Mouse (Mus musculus) ES-Bruce4 (cell line): ENCODE data around the gene Klk11. TPM values are rescaled to one million over a fixed set of nuclear protein-coding genes. Genes with fewer than 3 reads are reported as not detected.

Experiments used
- H3K27ac ChIP-seq: 2 replicates; pipeline ENCODE4 v1.5.1; 2012; ENCODE audit warnings: low read length, inconsistent platforms; ENCODE audit not compliant: insufficient read depth
- H3K27me3 ChIP-seq: 2 replicates; pipeline ENCODE4 v1.6.1; 2012; ENCODE audit warnings: mild to moderate bottlenecking, low read length, inconsistent platforms; ENCODE audit not compliant: control insufficient read depth, poor library complexity, insufficient read depth, severe bottlenecking
- H3K36me3 ChIP-seq: 2 replicates; pipeline ENCODE4 v1.6.1; 2012; ENCODE audit warnings: inconsistent platforms, mild to moderate bottlenecking, low read length, moderate library complexity; ENCODE audit not compliant: control insufficient read depth, poor library complexity, insufficient read depth, severe bottlenecking
- H3K4me1 ChIP-seq: one replicate; pipeline ENCODE4 v1.8.1; 2011; ENCODE audit warnings: low read length; ENCODE audit not compliant: control insufficient read depth, insufficient read depth
- H3K4me3 ChIP-seq: 2 replicates; pipeline ENCODE4 v1.5.1; 2011; ENCODE audit warnings: low read depth, mild to moderate bottlenecking, low read length
- H3K9ac ChIP-seq: 2 replicates; pipeline ENCODE4 v1.6.1; 2012; ENCODE audit warnings: low read depth, mild to moderate bottlenecking, inconsistent platforms; ENCODE audit not compliant: poor library complexity, severe bottlenecking
- H3K9me3 ChIP-seq: replicated peaks from 2 replicates; pipeline ENCODE4 v1.6.1; 2012; ENCODE audit warnings: mild to moderate bottlenecking, low read length, inconsistent platforms; ENCODE audit not compliant: control insufficient read depth, poor library complexity, insufficient read depth, severe bottlenecking
- CTCF ChIP-seq: IDR thresholded peaks from one replicate; pipeline ENCODE4 v1.8.1; 2011; ENCODE audit warnings: low read depth, low read length
- EP300 ChIP-seq: IDR thresholded peaks from 2 replicates; pipeline ENCODE4 v1.6.1; 2011; ENCODE audit warnings: low read depth, low read length; ENCODE audit not compliant: insufficient read depth
- POLR2A ChIP-seq: IDR thresholded peaks from one replicate; pipeline ENCODE4 v1.8.1; 2011; ENCODE audit warnings: low read length; ENCODE audit not compliant: insufficient read depth
- polyA plus RNA-seq: library from polyadenylated mRNA; stranded (reverse); fragments of >200 nt; gene quantifications from 2 replicates; pipeline ENCODE4 v1.2.4, GENCODE M21; 2011; ENCODE audit warnings: low read depth; ENCODE audit not compliant: missing spikeins, insufficient read depth, insufficient read length

The Klk11 gene
- not detected in 2 replicates for polyA plus RNA-seq

GRCm38 (mm10) chr7:43774364-43774763 lies at the start of gene Klk11:
Gene Klk11 (plus strand): TSS chr7:43774604.
- Histone ChIP-seq H3K27ac (peak within 1 kb of the TSS; percentile 38), H3K4me1 (peaks cover 3% of the 10 kb centered on the region), H3K9me3 (no peaks in the 10 kb centered on the region), H3K36me3 (no peaks in the 10 kb centered on the region), H3K27me3 (no peaks in the 10 kb centered on the region), H3K9ac (peak within 1 kb of the TSS; percentile 19; the same call in 1 of the 2 replicates), H3K4me3 (no peak within 1 kb of the TSS)
- TF ChIP-seq CTCF: no peak
- TF ChIP-seq EP300: no peak
- no peak for TF ChIP-seq POLR2A

GRCm38 (mm10) chr7:43747788-43748187 lies 26.6 kb upstream of the Klk11 start:
- Histone ChIP-seq H3K4me3 (no peak overlapping the region), H3K9ac (no peak overlapping the region), H3K27ac (no peak overlapping the region), H3K36me3 (no peaks in the 10 kb centered on the region), H3K27me3 (no peaks in the 10 kb centered on the region), H3K9me3 (peaks cover 2% of the 10 kb centered on the region; the same call in 1 of the 2 replicates), H3K4me1 (no peaks in the 10 kb centered on the region)
- TF ChIP-seq EP300: no peak
- TF ChIP-seq CTCF: no peak

- TF ChIP-seq CTCF (no peak), EP300 (no peak), POLR2A (no peak)
- no peak overlapping the region for H3K27ac ChIP-seq
- no peaks in the 10 kb centered on the region for H3K27me3 ChIP-seq
- no peaks in the 10 kb centered on the region for H3K36me3 ChIP-seq
- H3K9me3 ChIP-seq: no peaks in the 10 kb centered on the region
- no peaks in the 10 kb centered on the region for H3K4me1 ChIP-seq
- no peak overlapping the region for H3K9ac ChIP-seq
- H3K4me3 ChIP-seq: no peak overlapping the region
These were observed 21.6 kb upstream of the Klk11 start for GRCm38 (mm10) chr7:43752806-43753205.

- Histone ChIP-seq H3K4me1 (peaks cover 3% of the 10 kb centered on the region), H3K36me3 (no peaks in the 10 kb centered on the region), H3K9ac (no peak overlapping the region), H3K27ac (no peak overlapping the region), H3K9me3 (0 out of 2 replicates have a peak, but pooled peaks cover 3% of the 10 kb centered on the region), H3K27me3 (no peaks in the 10 kb centered on the region), H3K4me3 (no peak overlapping the region)
- TF ChIP-seq CTCF: no peak
- no peak for TF ChIP-seq EP300
These were observed 7.9 kb upstream of the Klk11 start for GRCm38 (mm10) chr7:43766484-43766883.

- H3K27me3 ChIP-seq: no peaks in the 10 kb centered on the region
- H3K9me3 ChIP-seq: no peaks in the 10 kb centered on the region
- no peak within 1 kb of the TSS for H3K4me3 ChIP-seq
- TF ChIP-seq POLR2A (no peak), EP300 (no peak), CTCF (no peak)
- H3K27ac ChIP-seq: no peak within 1 kb of the TSS
- H3K36me3 ChIP-seq: no peaks in the 10 kb centered on the region
- H3K4me1 ChIP-seq: peaks cover 3% of the 10 kb centered on the region
- no peak within 1 kb of the TSS for H3K9ac ChIP-seq
These were observed 5.8 kb upstream of the Klk11 start, which contains the start of gene Klk12 for GRCm38 (mm10) chr7:43768597-43768996. Gene Klk12 (plus strand): TSS chr7:43768897.

- H3K27ac ChIP-seq: no peak overlapping the region
- no peaks in the 10 kb centered on the region for H3K36me3 ChIP-seq
- TF ChIP-seq POLR2A (no peak), CTCF (no peak), EP300 (no peak)
- H3K4me3 ChIP-seq: no peak overlapping the region
- no peaks in the 10 kb centered on the region for H3K27me3 ChIP-seq
- H3K9ac ChIP-seq: no peak overlapping the region
- H3K9me3 ChIP-seq: no peaks in the 10 kb centered on the region
- H3K4me1 ChIP-seq: peaks cover 3% of the 10 kb centered on the region
These were observed 4.8 kb upstream of the Klk11 start for GRCm38 (mm10) chr7:43769636-43770035.

GRCm38 (mm10) chr7:43770701-43771100 lies 3.7 kb upstream of the Klk11 start:
- no peak for TF ChIP-seq CTCF
- no peak for TF ChIP-seq POLR2A
- Histone ChIP-seq H3K36me3 (no peaks in the 10 kb centered on the region), H3K4me3 (no peak overlapping the region), H3K27ac (no peak overlapping the region), H3K4me1 (peaks cover 5% of the 10 kb centered on the region), H3K27me3 (no peaks in the 10 kb centered on the region), H3K9me3 (no peaks in the 10 kb centered on the region), H3K9ac (no peak overlapping the region)
